In the genomic region with DNA sequence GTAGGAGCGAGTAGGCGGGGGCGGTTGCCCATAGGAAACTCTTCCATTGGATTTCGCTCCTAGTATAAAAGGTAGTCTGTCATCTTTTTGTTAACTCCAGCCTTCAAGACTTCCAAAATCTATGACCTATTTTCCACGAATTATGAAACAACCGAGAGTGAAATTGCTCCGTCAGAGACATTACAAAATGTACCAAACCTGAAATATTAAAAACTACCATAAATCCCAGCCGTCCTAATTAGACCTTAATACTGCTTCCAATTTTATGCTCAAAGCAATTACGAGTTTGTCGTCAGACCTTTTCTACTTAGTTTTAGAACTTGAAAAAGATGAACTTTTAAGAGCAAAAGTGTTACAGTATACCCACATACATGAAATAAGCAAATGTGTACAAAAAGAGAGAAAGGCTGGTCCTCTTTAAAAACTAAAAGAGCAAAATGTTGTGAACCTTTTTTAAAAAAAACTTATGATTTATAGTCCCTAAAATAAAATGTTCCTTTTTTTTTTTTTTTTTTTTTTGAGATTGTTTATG, we compare ENCODE assay signal across 8 mouse cellular contexts. TPM values are rescaled to one million over a fixed set of nuclear protein-coding genes. Genes with fewer than 3 reads are reported as not detected.
DNase-seq lines count a peak whose midpoint lies in the region; ATAC-seq and TF ChIP-seq lines count a peak whose summit lies in the region.

No protein-coding gene starts in this region.

- peak overlapping the region; percentile 98 for H3K4me3 ChIP-seq in layer of hippocampus, adult 2 months
- peak overlapping the region; percentile 94 for H3K4me3 ChIP-seq in forebrain, embryonic 11.5 days (ENCODE audit: low read depth, low read length)
- peak overlapping the region; percentile 93 for H3K4me3 ChIP-seq in intestine, postnatal 0 days (ENCODE audit: low read depth, low read length)
- H3K4me3 ChIP-seq in neural tube, embryonic 12.5 days: peak overlapping the region; percentile 98

- ATAC-seq in forebrain, embryonic 11.5 days (replicated peaks; ENCODE audit: low FRiP score): no peak
- ATAC-seq in intestine, postnatal 0 days: no peak
- no peak for ATAC-seq in neural tube, embryonic 12.5 days (ENCODE audit: low FRiP score, low read depth)

- no peak for TF ChIP-seq CTCF in layer of hippocampus, adult 2 months (conservative IDR thresholded peaks at IDR 0.05)
- no peak for TF ChIP-seq CTCF in intestine, postnatal 0 days (IDR thresholded peaks at IDR 0.05; ENCODE audit: low read depth)

- no peaks in the 10 kb centered on the region; the same call in 1 of the 2 replicates for H3K36me3 ChIP-seq in forebrain, embryonic 11.5 days (ENCODE audit: control insufficient read depth, insufficient read depth, low read length)
- H3K36me3 ChIP-seq in intestine, postnatal 0 days (ENCODE audit: control insufficient read depth, insufficient read depth): peaks cover 8% of the 10 kb centered on the region
- peaks cover 15% of the 10 kb centered on the region for H3K36me3 ChIP-seq in neural tube, embryonic 12.5 days

- H3K27ac ChIP-seq in layer of hippocampus, adult 2 months: no peak overlapping the region
- H3K27ac ChIP-seq in forebrain, embryonic 11.5 days (ENCODE audit: low read depth, low read length): no peak overlapping the region; the same call in 1 of the 2 replicates
- peak overlapping the region; percentile 94; the same call in 1 of the 2 replicates for H3K27ac ChIP-seq in intestine, postnatal 0 days (ENCODE audit: low read depth, low read length)
- H3K27ac ChIP-seq in neural tube, embryonic 12.5 days: peak overlapping the region; percentile 89; the same call in 1 of the 2 replicates

- H3K9ac ChIP-seq in forebrain, embryonic 11.5 days (ENCODE audit: low read length): no peak overlapping the region
- no peak overlapping the region for H3K9ac ChIP-seq in intestine, postnatal 0 days (ENCODE audit: low read depth, low read length)
- H3K9ac ChIP-seq in neural tube, embryonic 12.5 days: no peak overlapping the region

- 10% methylated on average over 10 of the region's 10 CpGs for WGBS in forebrain, embryonic 11.5 days
- WGBS in intestine, postnatal 0 days: 6% methylated on average over 10 of the region's 10 CpGs
- 11% methylated on average over 10 of the region's 10 CpGs for WGBS in neural tube, embryonic 12.5 days

- H3K9me3 ChIP-seq in forebrain, embryonic 11.5 days (ENCODE audit: control insufficient read depth, low read length): no peaks in the 10 kb centered on the region
- H3K9me3 ChIP-seq in intestine, postnatal 0 days (ENCODE audit: control insufficient read depth): no peaks in the 10 kb centered on the region
- H3K9me3 ChIP-seq in neural tube, embryonic 12.5 days: no peaks in the 10 kb centered on the region

- no peaks in the 10 kb centered on the region for H3K27me3 ChIP-seq in forebrain, embryonic 11.5 days (ENCODE audit: control insufficient read depth, insufficient read depth, low read length)
- H3K27me3 ChIP-seq in intestine, postnatal 0 days (replicated peaks; ENCODE audit: control insufficient read depth, insufficient read depth, low read length): no peaks in the 10 kb centered on the region
- H3K27me3 ChIP-seq in neural tube, embryonic 12.5 days (replicated peaks): no peaks in the 10 kb centered on the region

- DNase-seq in layer of hippocampus, adult 2 months (ENCODE audit: low spot score in 2 of 2): no peak
- no peak for DNase-seq in layer of hippocampus, postnatal 10 days (ENCODE audit: low spot score in 2 of 2)
- no peak for DNase-seq in forebrain, embryonic 11.5 days (ENCODE audit: low spot score)
- no peak for DNase-seq in urinary bladder, adult 18-20 months (ENCODE audit: low spot score in 2 of 2)
- DNase-seq in cerebellum, adult 9-10 months: no peak
- DNase-seq in adrenal gland, postnatal 14 days: no peak

- peaks cover 5% of the 10 kb centered on the region; the same call in 1 of the 2 replicates for H3K4me1 ChIP-seq in forebrain, embryonic 11.5 days (replicated peaks; ENCODE audit: control insufficient read depth, insufficient read depth, low read length)
- H3K4me1 ChIP-seq in intestine, postnatal 0 days (replicated peaks; ENCODE audit: control insufficient read depth, insufficient read depth, low read length): no peaks in the 10 kb centered on the region
- peaks cover 14% of the 10 kb centered on the region for H3K4me1 ChIP-seq in neural tube, embryonic 12.5 days

- H3K4me2 ChIP-seq in forebrain, embryonic 11.5 days (ENCODE audit: low read depth, low read length, severe bottlenecking): peak overlapping the region; percentile 97; the same call in 1 of the 2 replicates
- H3K4me2 ChIP-seq in intestine, postnatal 0 days (replicated peaks; ENCODE audit: low read depth): peak overlapping the region; percentile 99
- H3K4me2 ChIP-seq in neural tube, embryonic 12.5 days (replicated peaks): peak overlapping the region; percentile 93

RNA-seq across cellular contexts. Expression of a gene that starts 0.5 kb away (rescaled TPM):
- 10 to 100 TPM; 33.7 to 34.2 TPM for total RNA-seq in layer of hippocampus, adult 2 months (2021)
- total RNA-seq in layer of hippocampus, postnatal 10 days (2021): 10 to 100 TPM; 27.8 to 32.0 TPM
- 19.4 and 33.4 TPM in 2 replicates for polyA plus RNA-seq in forebrain, embryonic 11.5 days (2014; fragmentation: Nextera tagmentation; extraction: Ambion mirVana)
- polyA plus RNA-seq in intestine, postnatal 0 days (2015; fragmentation: Nextera tagmentation; extraction: Ambion mirVana): 7.3 and 7.8 TPM in 2 replicates
- polyA plus RNA-seq in neural tube, embryonic 12.5 days (2016; fragmentation: Nextera tagmentation; extraction: Ambion mirVana): 33.1 and 40.7 TPM in 2 replicates
- total RNA-seq in adrenal gland, postnatal 14 days (2021): 26.2 and 28.2 TPM in 2 replicates

RNA-seq across cellular contexts. Expression of a gene that starts 42.4 kb away (rescaled TPM):
- total RNA-seq in layer of hippocampus, adult 2 months (2021): 10 to 100 TPM; 53.4 to 54.5 TPM
- 10 to 100 TPM; 48.6 to 50.2 TPM for total RNA-seq in layer of hippocampus, postnatal 10 days (2021)
- polyA plus RNA-seq in forebrain, embryonic 11.5 days (2014; fragmentation: Nextera tagmentation; extraction: Ambion mirVana): 75.5 and 81.7 TPM in 2 replicates
- polyA plus RNA-seq in intestine, postnatal 0 days (2015; fragmentation: Nextera tagmentation; extraction: Ambion mirVana): 25.2 and 25.3 TPM in 2 replicates
- polyA plus RNA-seq in neural tube, embryonic 12.5 days (2016; fragmentation: Nextera tagmentation; extraction: Ambion mirVana): 62.9 and 74.0 TPM in 2 replicates
- total RNA-seq in adrenal gland, postnatal 14 days (2021): 52.3 and 58.3 TPM in 2 replicates

RNA-seq across cellular contexts. Expression of a gene that starts 52.2 kb away (rescaled TPM):
- total RNA-seq in layer of hippocampus, adult 2 months (2021): 10 to 100 TPM; 40.9 to 47.0 TPM
- 10 to 100 TPM; 34.1 to 36.5 TPM for total RNA-seq in layer of hippocampus, postnatal 10 days (2021)
- polyA plus RNA-seq in forebrain, embryonic 11.5 days (2014; fragmentation: Nextera tagmentation; extraction: Ambion mirVana): 16.1 and 18.2 TPM in 2 replicates
- 4.9 and 6.4 TPM in 2 replicates for polyA plus RNA-seq in intestine, postnatal 0 days (2015; fragmentation: Nextera tagmentation; extraction: Ambion mirVana)
- polyA plus RNA-seq in neural tube, embryonic 12.5 days (2016; fragmentation: Nextera tagmentation; extraction: Ambion mirVana): 13.5 and 13.6 TPM in 2 replicates
- 46.2 and 46.6 TPM in 2 replicates for total RNA-seq in adrenal gland, postnatal 14 days (2021)

Comparison
In these comparisons a context has a peak if more than half of its experiments do, and no peak if none do; other contexts are left out.
1. H3K27ac ChIP-seq: peak in intestine, postnatal 0 days (single experiment) and neural tube, embryonic 12.5 days (single experiment); none in layer of hippocampus, adult 2 months (single experiment) and forebrain, embryonic 11.5 days (single experiment).
2. Peak in every context shown above with its lines, with median percentiles within 50 percentile points of each other: H3K4me3 ChIP-seq and H3K4me2 ChIP-seq.